ENCODE assay signal across 8 mouse cellular contexts in genomic region chr19:32739686-32740085, GRCm38 (mm10). TPM values are rescaled to one million over a fixed set of nuclear protein-coding genes. Genes with fewer than 3 reads are reported as not detected.
DNase-seq lines count a peak whose midpoint lies in the region; ATAC-seq and TF ChIP-seq lines count a peak whose summit lies in the region.

Gene Atad1 (minus strand): TSS chr19:32739786.

- TF ChIP-seq POLR2A in limb, embryonic 14.5 days (IDR thresholded peaks at IDR 0.05; ENCODE audit: borderline replicate concordance, extremely low read depth, insufficient read depth, insufficient read length), result no peak

- H3K4me1 ChIP-seq in forebrain, embryonic 11.5 days (replicated peaks; ENCODE audit: control insufficient read depth, insufficient read depth, low read length), result no peaks in the 10 kb centered on the region
- no peaks in the 10 kb centered on the region for H3K4me1 ChIP-seq in limb, embryonic 14.5 days (ENCODE audit: control insufficient read depth, insufficient read depth, low read length)

- H3K27ac ChIP-seq in forebrain, embryonic 11.5 days (ENCODE audit: low read depth, low read length), result no peak within 1 kb of the TSS
- H3K27ac ChIP-seq in limb, embryonic 14.5 days (replicated peaks; ENCODE audit: low read depth, low read length), result no peak within 1 kb of the TSS

- no peak within 1 kb of the TSS for H3K4me3 ChIP-seq in forebrain, embryonic 11.5 days (ENCODE audit: low read depth, low read length)
- no peak within 1 kb of the TSS for H3K4me3 ChIP-seq in limb, embryonic 14.5 days (replicated peaks; ENCODE audit: low read length)

- ATAC-seq in forebrain, embryonic 11.5 days (replicated peaks; ENCODE audit: low FRiP score), result no peak
- ATAC-seq in limb, embryonic 14.5 days (ENCODE audit: low FRiP score, low read depth), result no peak

- H3K9ac ChIP-seq in forebrain, embryonic 11.5 days (ENCODE audit: low read length), result no peak within 1 kb of the TSS
- no peak within 1 kb of the TSS for H3K9ac ChIP-seq in limb, embryonic 14.5 days (ENCODE audit: low read depth, low read length, severe bottlenecking)

- H3K9me3 ChIP-seq in forebrain, embryonic 11.5 days (ENCODE audit: control insufficient read depth, low read length), result no peaks in the 10 kb centered on the region
- H3K9me3 ChIP-seq in limb, embryonic 14.5 days (ENCODE audit: control insufficient read depth, low read length), result no peaks in the 10 kb centered on the region

- 96% methylated on average over 4 of the region's 4 CpGs for WGBS in forebrain, embryonic 11.5 days
- WGBS in limb, embryonic 14.5 days, result 92% methylated on average over 4 of the region's 4 CpGs

- H3K4me2 ChIP-seq in forebrain, embryonic 11.5 days (ENCODE audit: low read depth, low read length, severe bottlenecking), result no peak within 1 kb of the TSS
- H3K4me2 ChIP-seq in limb, embryonic 14.5 days (replicated peaks; ENCODE audit: low read depth, low read length, severe bottlenecking), result no peak within 1 kb of the TSS

- no peaks in the 10 kb centered on the region for H3K36me3 ChIP-seq in forebrain, embryonic 11.5 days (ENCODE audit: control insufficient read depth, insufficient read depth, low read length)
- no peaks in the 10 kb centered on the region for H3K36me3 ChIP-seq in limb, embryonic 14.5 days (ENCODE audit: control insufficient read depth, insufficient read depth, low read length)

- no peak for DNase-seq in thymus, postnatal 0 days (ENCODE audit: low spot score)
- DNase-seq in thymus, postnatal 25 days, result no peak
- DNase-seq in forebrain, embryonic 11.5 days (ENCODE audit: low spot score), result no peak
- no peak for DNase-seq in heart, postnatal 4 days
- no peak for DNase-seq in limb, embryonic 14.5 days (ENCODE audit: low spot score)
- DNase-seq in retina, postnatal 1 day, result no peak
- no peak for DNase-seq in embryo, embryonic 11 days
- no peak for DNase-seq in lung, postnatal 10 days

- no peaks in the 10 kb centered on the region for H3K27me3 ChIP-seq in forebrain, embryonic 11.5 days (ENCODE audit: control insufficient read depth, insufficient read depth, low read length)
- H3K27me3 ChIP-seq in limb, embryonic 14.5 days (ENCODE audit: control insufficient read depth, insufficient read depth, low read length), result no peaks in the 10 kb centered on the region

RNA-seq across cellular contexts. Expression of gene Atad1, which starts in this region (rescaled TPM):
- polyA plus RNA-seq in thymus, postnatal 0 days (2015; fragmentation: Nextera tagmentation; extraction: Ambion mirVana), result 76.7 and 77.8 TPM in 2 replicates
- polyA plus RNA-seq in forebrain, embryonic 11.5 days (2014; fragmentation: Nextera tagmentation; extraction: Ambion mirVana), result 94.7 and 98.4 TPM in 2 replicates
- total RNA-seq in heart, postnatal 4 days (2021), result 10 to 100 TPM; 70.2 to 76.7 TPM
- polyA plus RNA-seq in limb, embryonic 14.5 days (2012; rRNA removed), result 38.4 and 38.5 TPM in 2 replicates
- 60.2 and 62.5 TPM in 2 replicates for polyA plus RNA-seq in limb, embryonic 14.5 days (2014; fragmentation: Nextera tagmentation; extraction: Ambion mirVana)
